Mouse (Mus musculus) adrenal gland, postnatal 25 days (tissue): Measurements from ENCODE around the gene Herc1. TPM values are rescaled to one million over a fixed set of nuclear protein-coding genes. Genes with fewer than 3 reads are reported as not detected.

Source experiments
- DNase-seq: peaks from one replicate; pipeline ENCODE4 v3.0.0; 2021; ENCODE audit warnings: mixed read lengths
- long read RNA-seq: library from polyadenylated mRNA; stranded (forward); transcript quantifications from one replicate; pipeline ENCODE4 v2.0.0, GENCODE M21; 2021
- total RNA-seq: library from RNA; stranded (reverse); gene quantifications from 2 replicates; pipeline ENCODE4 v1.2.3, GENCODE M21; 2021

The Herc1 gene
- total RNA-seq = 47.0 and 52.6 TPM in 2 replicates
- long read RNA-seq, partial matches to known transcripts = 7 of 12 reads
- long read RNA-seq, other reads (novel, unspliced or antisense) = 5 of 12 reads

GRCm38 (mm10) chr9:66349860-66350787 is at the start of gene Herc1:
Gene Herc1, plus strand, starts transcription at chr9:66350450.
- DNase-seq = peak; percentile 93

- DNase-seq = no peak
Observed at GRCm38 (mm10) chr9:66304320-66305090, 45.7 kb upstream of the Herc1 start.

GRCm38 (mm10) chr9:66305121-66306112 is 44.8 kb upstream of the Herc1 start:
- DNase-seq = peak; percentile 6

GRCm38 (mm10) chr9:66306414-66306813 is 43.8 kb upstream of the Herc1 start:
- DNase-seq = no peak

DNA sequence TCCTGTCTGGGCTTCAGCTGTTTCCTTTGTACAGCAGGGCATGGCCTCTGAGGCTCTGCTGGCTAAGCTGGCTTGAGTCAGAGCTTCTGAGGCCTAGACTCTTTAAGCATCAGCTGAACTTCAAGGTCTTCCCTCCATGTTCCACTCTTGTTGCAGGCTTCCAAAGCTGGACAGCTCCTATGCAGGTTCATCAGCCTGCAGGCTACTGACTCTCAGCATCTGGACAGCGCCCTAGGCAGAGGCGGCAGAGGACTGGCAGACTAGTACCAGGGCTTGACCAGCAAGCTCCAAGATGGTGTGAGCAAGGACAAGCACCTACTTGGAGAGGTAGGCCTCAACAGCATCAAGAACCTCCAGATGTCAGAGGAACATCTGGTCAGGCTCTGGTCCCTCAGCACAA is 42.9 kb upstream of the Herc1 start:
- peak; percentile 46 for DNase-seq

DNA sequence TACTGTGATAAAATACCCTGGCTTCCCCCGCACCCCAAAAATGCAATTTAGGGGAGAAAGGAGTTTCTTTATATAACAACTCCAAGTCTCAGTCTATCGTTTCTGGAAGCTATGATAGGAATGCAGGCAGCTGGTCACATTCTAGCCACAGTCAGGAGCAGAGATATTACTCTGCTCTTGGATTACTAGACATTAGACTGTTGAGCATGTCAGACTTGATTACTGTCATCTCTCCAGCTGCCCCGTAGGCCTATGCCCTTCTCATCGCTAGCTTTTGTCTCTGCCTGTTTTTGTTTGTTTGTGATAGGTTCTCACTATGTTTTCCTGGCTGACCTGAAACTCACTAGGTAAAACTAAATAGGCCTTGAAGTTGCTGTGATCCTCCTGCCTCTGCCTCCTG is 41.5 kb upstream of the Herc1 start:
- DNase-seq = no peak

DNA sequence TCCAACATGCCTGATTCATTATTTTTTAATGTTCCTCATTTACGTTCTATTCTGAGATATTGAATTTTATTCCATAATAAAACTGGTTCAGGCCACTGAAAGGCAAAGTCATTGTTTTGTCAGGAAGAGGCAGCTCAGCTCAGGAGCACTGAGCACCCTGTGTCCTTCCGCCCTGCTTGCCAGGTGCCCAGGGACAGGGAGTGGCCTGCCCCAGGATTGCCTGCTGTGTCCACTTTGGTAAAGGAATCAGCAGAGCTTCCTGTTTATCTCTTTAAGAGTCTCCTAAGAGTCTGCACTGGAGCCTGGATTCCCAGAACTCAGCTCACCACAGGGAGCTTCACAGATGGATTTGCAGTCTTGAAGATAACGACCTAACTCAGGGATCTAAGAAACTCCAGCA is 38.8 kb upstream of the Herc1 start:
- no peak for DNase-seq

DNA sequence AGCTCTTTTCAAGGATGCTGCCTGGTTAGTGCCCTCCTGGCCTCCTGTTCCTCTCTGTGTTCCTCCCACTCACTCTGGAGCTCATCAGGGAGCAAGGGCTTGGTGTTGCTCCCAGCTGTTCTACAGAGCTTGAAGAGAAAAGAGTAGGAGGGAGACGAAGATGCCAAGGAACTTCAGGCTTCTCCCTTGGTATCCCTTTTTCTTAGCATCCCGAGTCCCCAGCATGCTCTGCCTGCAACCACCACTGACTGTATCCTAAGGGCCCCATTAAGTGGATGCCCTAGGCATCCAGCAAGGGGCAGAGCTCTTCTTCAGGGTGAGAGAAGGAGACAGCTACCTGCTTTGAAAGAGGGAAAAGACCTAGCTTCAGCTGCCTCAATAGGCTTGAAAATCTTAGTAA is 33.6 kb upstream of the Herc1 start:
- no peak for DNase-seq

- DNase-seq = peak; percentile 18
Observed at GRCm38 (mm10) chr9:66322010-66322931, 28.0 kb upstream of the Herc1 start.

GRCm38 (mm10) chr9:66326879-66327278 is 23.4 kb upstream of the Herc1 start:
- no peak for DNase-seq

DNA sequence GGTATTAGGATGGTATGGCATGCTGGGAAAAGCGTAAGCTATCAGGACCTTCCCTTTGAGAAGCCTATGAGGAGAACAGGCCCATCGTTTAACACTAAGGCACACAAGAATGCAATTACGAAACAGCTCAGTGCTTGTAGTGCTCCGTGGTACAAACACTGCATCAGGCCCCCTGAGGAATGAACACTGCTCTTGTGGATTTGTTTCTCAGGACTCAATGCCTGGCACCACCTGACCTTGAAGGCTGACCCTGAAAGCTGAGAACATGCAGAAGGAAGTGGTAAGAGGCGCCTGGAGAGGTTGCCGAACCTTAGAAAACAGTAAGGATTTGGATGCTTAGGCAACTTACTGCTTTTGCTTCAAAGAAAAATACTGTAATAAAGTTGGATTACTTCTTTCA is 20.8 kb upstream of the Herc1 start:
- DNase-seq = no peak

GRCm38 (mm10) chr9:66330437-66330836 is 19.8 kb upstream of the Herc1 start:
- no peak for DNase-seq

DNA sequence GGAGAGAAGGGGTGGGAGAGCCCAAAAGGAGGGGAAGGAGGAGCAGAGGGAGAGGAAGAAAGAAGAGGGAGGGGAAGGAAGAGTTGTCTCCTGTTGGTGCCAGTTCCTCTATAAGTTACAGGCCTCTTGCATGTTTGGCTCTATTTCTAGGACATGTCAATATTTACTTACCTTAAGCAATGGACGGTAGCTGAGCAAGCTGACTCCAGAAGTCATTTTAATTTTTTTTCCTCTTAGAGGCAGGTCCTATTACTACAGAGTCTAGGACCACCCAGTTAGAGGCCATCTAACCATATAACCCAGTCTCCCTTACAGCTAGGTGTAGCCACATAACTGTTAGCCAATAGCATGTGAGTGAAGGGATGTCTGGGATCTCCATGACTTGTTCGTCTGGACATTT is 18.7 kb upstream of the Herc1 start:
- DNase-seq = no peak

DNA sequence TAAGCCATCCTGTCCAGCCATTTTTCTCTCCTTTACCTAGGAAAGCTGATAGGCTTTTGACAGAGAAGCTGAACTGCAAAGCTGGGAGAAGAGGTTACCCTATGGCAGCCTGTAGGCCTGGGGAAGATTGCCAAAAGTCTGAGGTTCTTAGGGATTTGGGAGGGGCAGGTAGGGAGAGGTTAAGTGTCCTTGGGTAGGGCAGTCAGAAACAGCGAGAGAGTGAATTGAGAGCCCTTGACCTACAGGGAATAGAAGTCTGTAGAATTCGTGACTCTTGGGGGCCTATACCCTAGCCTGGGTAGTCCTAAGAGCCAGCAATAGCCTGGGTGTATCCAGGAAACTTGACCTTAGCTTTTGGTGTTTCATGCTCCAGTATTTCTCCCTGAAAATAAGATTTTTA is 17.9 kb upstream of the Herc1 start:
- DNase-seq = no peak

GRCm38 (mm10) chr9:66337280-66337679 is 13.0 kb upstream of the Herc1 start:
- no peak for DNase-seq

GRCm38 (mm10) chr9:66338005-66338782 is 12.1 kb upstream of the Herc1 start:
- peak; percentile 55 for DNase-seq

- no peak for DNase-seq
Observed at GRCm38 (mm10) chr9:66339714-66340113, 10.5 kb upstream of the Herc1 start.

DNA sequence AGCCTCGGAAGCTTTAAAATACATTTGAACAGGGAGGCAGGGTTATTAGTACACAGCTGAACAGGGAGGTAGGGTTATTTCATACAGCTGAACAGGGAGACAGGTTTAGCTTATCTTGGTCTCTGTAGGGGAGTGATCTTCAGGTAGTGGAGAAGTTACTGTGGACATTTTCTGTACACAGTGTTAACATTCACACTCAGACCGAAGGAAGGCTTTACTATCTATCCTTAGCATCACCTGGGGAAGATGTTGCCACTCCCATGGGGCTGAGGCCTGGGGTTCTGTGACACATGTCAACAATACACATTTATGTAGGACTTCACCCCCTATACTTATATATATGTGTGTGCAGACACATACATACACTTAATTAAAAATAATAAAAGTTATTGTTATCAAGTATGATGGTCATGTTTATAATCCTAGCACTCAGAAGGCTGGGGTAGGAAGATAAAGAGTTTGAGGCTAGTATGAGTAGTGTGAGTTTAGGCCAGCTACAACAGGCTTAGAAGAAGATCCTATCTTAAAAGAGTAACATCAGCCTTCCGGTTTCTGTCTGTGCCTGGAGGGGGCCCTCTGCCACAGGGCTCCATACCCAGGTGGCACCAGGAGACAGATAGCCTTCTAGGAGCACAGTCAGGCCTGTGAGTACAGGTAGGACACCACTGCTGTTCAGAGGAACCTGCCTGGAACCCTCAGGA is 9.7 kb upstream of the Herc1 start:
- no peak for DNase-seq

GRCm38 (mm10) chr9:66347405-66348035 is 2.7 kb upstream of the Herc1 start:
- DNase-seq = no peak
